Mouse (Mus musculus) embryonic facial prominence, embryonic 15.5 days (tissue): ENCODE data around the gene Eif4h. TPM values are rescaled to one million over a fixed set of nuclear protein-coding genes. Genes with fewer than 3 reads are reported as not detected.

ENCODE experiments used
- ATAC-seq: fragments of 200-750 bp; cut with Nextera tagmentation; 2 replicates; pipeline ENCODE4 v1.8.0; 2017; ENCODE audit warnings: low read depth, moderate TSS enrichment; ENCODE audit not compliant: insufficient number of reproducible peaks, low FRiP score, low TSS enrichment
- H3K27ac ChIP-seq: fragments of 300-500 bp; sonication (generic); replicated peaks from 2 replicates; pipeline ENCODE4 v1.5.1; 2015; ENCODE audit warnings: mild to moderate bottlenecking, inconsistent platforms
- H3K27me3 ChIP-seq: fragments of 300-500 bp; sonication (generic); 2 replicates; pipeline ENCODE4 v1.6.1; 2015; ENCODE audit warnings: inconsistent platforms
- H3K36me3 ChIP-seq: fragments of 300-500 bp; sonication (generic); 2 replicates; pipeline ENCODE4 v1.6.1; 2015; ENCODE audit warnings: mild to moderate bottlenecking, inconsistent platforms
- H3K4me1 ChIP-seq: fragments of 300-500 bp; sonication (generic); 2 replicates; pipeline ENCODE4 v1.6.1; 2015; ENCODE audit warnings: inconsistent platforms
- H3K4me2 ChIP-seq: fragments of 300-500 bp; sonication (generic); replicated peaks from 2 replicates; pipeline ENCODE4 v1.6.1; 2015; ENCODE audit warnings: mild to moderate bottlenecking, inconsistent platforms
- H3K4me3 ChIP-seq: fragments of 300-500 bp; sonication (generic); replicated peaks from 2 replicates; pipeline ENCODE4 v1.5.1; 2015; ENCODE audit warnings: mild to moderate bottlenecking, inconsistent platforms
- H3K9ac ChIP-seq: fragments of 300-500 bp; sonication (generic); 2 replicates; pipeline ENCODE4 v1.6.1; 2015; ENCODE audit warnings: inconsistent platforms
- H3K9me3 ChIP-seq: fragments of 300-500 bp; sonication (generic); replicated peaks from 2 replicates; pipeline ENCODE4 v1.6.1; 2016; ENCODE audit warnings: inconsistent platforms
- WGBS: fragments of 180-500 bp; shearing (Covaris S2); methylation state at CpG from one replicate; pipeline ENCODE4 v1.1.7; 2015; 5-methylcytosine and 5-hydroxymethylcytosine counted together
- polyA plus RNA-seq: library from polyadenylated mRNA; unstranded; fragments of >200 nt; fragmentation: Nextera tagmentation; extraction: Ambion mirVana; gene quantifications from 2 replicates; pipeline ENCODE4 v1.2.1, GENCODE M21; 2015

Gene Eif4h
- polyA plus RNA-seq, 1 experiment from 2014 or later: 421 TPM

- no peaks in the 10 kb centered on the region for H3K36me3 ChIP-seq
- H3K27ac ChIP-seq: no peak overlapping the region
- no peaks in the 10 kb centered on the region for H3K4me1 ChIP-seq
- no peaks in the 10 kb centered on the region for H3K9me3 ChIP-seq
- no peak for ATAC-seq
- H3K4me3 ChIP-seq: no peak overlapping the region
- no peaks in the 10 kb centered on the region for H3K27me3 ChIP-seq
- no peak overlapping the region for H3K4me2 ChIP-seq
- 59% methylated on average over 2 of the region's 2 CpGs for WGBS
- no peak overlapping the region for H3K9ac ChIP-seq
Measured at GRCm38 (mm10) chr5:134647394-134647793, 8.1 kb upstream of the Eif4h start.

GRCm38 (mm10) chr5:134646461-134646860 lies 7.2 kb upstream of the Eif4h start:
- H3K27ac ChIP-seq: no peak overlapping the region
- no peak for ATAC-seq

GRCm38 (mm10) chr5:134644643-134645118 lies 5.4 kb upstream of the Eif4h start:
- Histone ChIP-seq H3K9me3 (no peaks in the 10 kb centered on the region), H3K9ac (no peak overlapping the region), H3K36me3 (no peaks in the 10 kb centered on the region), H3K4me3 (no peak overlapping the region), H3K4me1 (no peaks in the 10 kb centered on the region), H3K27ac (no peak overlapping the region), H3K4me2 (no peak overlapping the region), H3K27me3 (no peaks in the 10 kb centered on the region)
- 52% methylated on average over 8 of the region's 8 CpGs for WGBS
- no peak for ATAC-seq

More at GRCm38 (mm10) chr5:134646461-134646860, 7.2 kb upstream of the Eif4h start:
- Histone ChIP-seq H3K9ac (no peak overlapping the region), H3K9me3 (no peaks in the 10 kb centered on the region), H3K4me2 (no peak overlapping the region), H3K27me3 (no peaks in the 10 kb centered on the region), H3K36me3 (no peaks in the 10 kb centered on the region), H3K4me3 (no peak overlapping the region), H3K4me1 (no peaks in the 10 kb centered on the region)
- 67% methylated on average over 4 of the region's 4 CpGs for WGBS

- WGBS: 66% methylated on average over 1 of the region's 1 CpGs
- H3K4me2 ChIP-seq: no peak overlapping the region
Measured at GRCm38 (mm10) chr5:134644121-134644520, 4.8 kb upstream of the Eif4h start.

GRCm38 (mm10) chr5:134640371-134640770 lies 1.1 kb upstream of the Eif4h start:
- Histone ChIP-seq H3K4me3 (no peak overlapping the region), H3K4me1 (peaks cover 8% of the 10 kb centered on the region), H3K36me3 (peaks cover 13% of the 10 kb centered on the region), H3K4me2 (no peak overlapping the region), H3K27ac (no peak overlapping the region), H3K9ac (no peak overlapping the region), H3K27me3 (no peaks in the 10 kb centered on the region), H3K9me3 (no peaks in the 10 kb centered on the region)
- WGBS: 89% methylated on average over 3 of the region's 3 CpGs
- no peak for ATAC-seq

More at GRCm38 (mm10) chr5:134644121-134644520, 4.8 kb upstream of the Eif4h start:
- H3K9me3 ChIP-seq: no peaks in the 10 kb centered on the region
- no peak overlapping the region for H3K9ac ChIP-seq
- no peaks in the 10 kb centered on the region for H3K36me3 ChIP-seq
- no peaks in the 10 kb centered on the region for H3K27me3 ChIP-seq
- H3K27ac ChIP-seq: no peak overlapping the region
- no peak for ATAC-seq
- no peaks in the 10 kb centered on the region for H3K4me1 ChIP-seq
- no peak overlapping the region for H3K4me3 ChIP-seq

- H3K27me3 ChIP-seq: no peaks in the 10 kb centered on the region
- H3K36me3 ChIP-seq: peaks cover 26% of the 10 kb centered on the region
- H3K27ac ChIP-seq: peak overlapping the region; percentile 96
- peaks cover 8% of the 10 kb centered on the region for H3K4me1 ChIP-seq
- H3K4me2 ChIP-seq: peak overlapping the region; percentile 67
- H3K9me3 ChIP-seq: no peaks in the 10 kb centered on the region
- H3K4me3 ChIP-seq: peak overlapping the region; percentile 95
- under 1% methylated on average over 84 of the region's 85 CpGs for WGBS
- peak overlapping the region; percentile 94 for H3K9ac ChIP-seq
- ATAC-seq: peak; percentile 63
Measured at GRCm38 (mm10) chr5:134638461-134639268, 625 bp downstream of the Eif4h start.

- no peak for ATAC-seq
- H3K27ac ChIP-seq: 0 out of 2 replicates have a peak overlapping the region, but pooled peaks have one; percentile 96
- WGBS: 18% methylated on average over 5 of the region's 5 CpGs
- peak overlapping the region; percentile 67 for H3K4me2 ChIP-seq
- H3K9me3 ChIP-seq: no peaks in the 10 kb centered on the region
- H3K36me3 ChIP-seq: peaks cover 33% of the 10 kb centered on the region
- H3K4me3 ChIP-seq: peak overlapping the region; percentile 95
- H3K4me1 ChIP-seq: peaks cover 12% of the 10 kb centered on the region
- peak overlapping the region; percentile 94 for H3K9ac ChIP-seq
- no peaks in the 10 kb centered on the region for H3K27me3 ChIP-seq
Measured at GRCm38 (mm10) chr5:134637820-134638367, 1.4 kb downstream of the Eif4h start.

GRCm38 (mm10) chr5:134632841-134633240 lies 6.4 kb downstream of the Eif4h start:
- Histone ChIP-seq H3K4me2 (no peak overlapping the region), H3K27me3 (no peaks in the 10 kb centered on the region), H3K9ac (no peak overlapping the region), H3K4me1 (peaks cover 10% of the 10 kb centered on the region), H3K27ac (no peak overlapping the region), H3K36me3 (peaks cover 66% of the 10 kb centered on the region), H3K4me3 (no peak overlapping the region), H3K9me3 (no peaks in the 10 kb centered on the region)
- 48% methylated on average over 2 of the region's 2 CpGs for WGBS
- no peak for ATAC-seq

- Histone ChIP-seq H3K4me1 (peaks cover 5% of the 10 kb centered on the region; the same call in 1 of the 2 replicates), H3K4me2 (no peak overlapping the region), H3K27me3 (no peaks in the 10 kb centered on the region), H3K36me3 (peaks cover 76% of the 10 kb centered on the region), H3K4me3 (no peak overlapping the region), H3K9ac (no peak overlapping the region), H3K9me3 (no peaks in the 10 kb centered on the region), H3K27ac (no peak overlapping the region)
- ATAC-seq: no peak
Measured at GRCm38 (mm10) chr5:134630835-134631234, 8.5 kb downstream of the Eif4h start.

GRCm38 (mm10) chr5:134629508-134629907 lies 9.8 kb downstream of the Eif4h start:
- H3K4me2 ChIP-seq: no peak overlapping the region
- H3K9ac ChIP-seq: no peak overlapping the region
- no peak for ATAC-seq
- H3K4me3 ChIP-seq: no peak overlapping the region
- H3K27me3 ChIP-seq: no peaks in the 10 kb centered on the region
- peak overlapping the region; percentile 44; the same call in 1 of the 2 replicates for H3K27ac ChIP-seq
- H3K9me3 ChIP-seq: no peaks in the 10 kb centered on the region
- H3K4me1 ChIP-seq: peaks cover 5% of the 10 kb centered on the region; the same call in 1 of the 2 replicates
- H3K36me3 ChIP-seq: peaks cover 80% of the 10 kb centered on the region
- WGBS: 68% methylated on average over 4 of the region's 4 CpGs

GRCm38 (mm10) chr5:134622069-134622468 lies 17.2 kb downstream of the Eif4h start:
- Histone ChIP-seq H3K9me3 (no peaks in the 10 kb centered on the region), H3K4me2 (no peak overlapping the region), H3K36me3 (peaks cover 98% of the 10 kb centered on the region), H3K27me3 (no peaks in the 10 kb centered on the region), H3K4me1 (no peaks in the 10 kb centered on the region), H3K9ac (no peak overlapping the region), H3K4me3 (no peak overlapping the region), H3K27ac (no peak overlapping the region)
- ATAC-seq: no peak
- 59% methylated on average over 2 of the region's 2 CpGs for WGBS
